Mouse (Mus musculus) CD4-positive helper T cell, adult 2 months (primary cell): ENCODE measurements around the gene Zfp865.
"Not testable (repeated sequence)": the region's sequence is repeated elsewhere in the genome, so short reads cannot be mapped to it uniquely, and the experiment has no call there.

Experiments
- DNase-seq: peaks from one replicate; pipeline ENCODE4 v3.0.0-alpha.2; 2012; ENCODE audit warnings: low read depth, missing footprints, low spot score

The Zfp865 gene

DNA sequence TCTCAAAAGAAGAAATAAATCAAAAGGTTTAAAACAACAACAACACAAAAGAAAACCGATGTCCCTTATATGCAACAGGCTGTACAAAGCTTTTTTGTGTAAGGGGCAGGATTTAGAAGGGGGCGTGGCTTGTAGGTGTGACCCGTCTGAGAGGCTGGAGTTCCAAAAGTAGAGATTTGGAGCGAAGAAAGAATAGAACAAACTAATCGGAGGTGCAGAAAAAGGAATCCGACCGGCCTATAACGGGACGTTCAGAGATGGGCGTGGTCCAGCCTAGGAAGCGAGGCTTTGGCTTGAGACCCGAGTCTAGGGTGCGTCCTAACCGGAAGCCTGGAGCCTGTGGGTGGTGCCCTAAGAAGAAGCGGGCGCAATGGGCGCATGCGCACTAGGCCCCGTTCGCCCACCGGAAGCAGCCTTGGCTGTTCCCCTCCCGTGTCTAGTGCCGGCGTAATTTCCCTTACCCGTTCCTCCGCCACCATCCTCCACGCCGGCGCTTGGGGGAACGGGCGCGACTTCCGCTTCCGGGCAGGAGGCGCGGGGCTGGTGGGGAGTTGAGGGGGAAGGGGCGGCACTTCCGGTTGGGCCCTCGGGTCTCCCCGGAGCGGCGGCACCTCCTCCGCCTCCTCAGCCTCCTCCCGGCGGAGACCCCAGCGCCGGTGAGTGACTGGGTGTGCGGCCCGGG, at the start of gene Zfp865, which contains the start of gene Ccdc106:
TSS of gene Zfp865 (plus strand) at position 377 of the 682 bp plus-strand sequence.
TSS of gene Ccdc106 (plus strand) at position 554 of the 682 bp plus-strand sequence.
- DNase-seq, result peak; percentile 99

- DNase-seq, result no peak
Measured at GRCm38 (mm10) chr7:4971068-4971467, 49.1 kb upstream of the Zfp865 start, which contains the start of gene Sbk3. Gene Sbk3 (minus strand): TSS chr7:4971168.

DNA sequence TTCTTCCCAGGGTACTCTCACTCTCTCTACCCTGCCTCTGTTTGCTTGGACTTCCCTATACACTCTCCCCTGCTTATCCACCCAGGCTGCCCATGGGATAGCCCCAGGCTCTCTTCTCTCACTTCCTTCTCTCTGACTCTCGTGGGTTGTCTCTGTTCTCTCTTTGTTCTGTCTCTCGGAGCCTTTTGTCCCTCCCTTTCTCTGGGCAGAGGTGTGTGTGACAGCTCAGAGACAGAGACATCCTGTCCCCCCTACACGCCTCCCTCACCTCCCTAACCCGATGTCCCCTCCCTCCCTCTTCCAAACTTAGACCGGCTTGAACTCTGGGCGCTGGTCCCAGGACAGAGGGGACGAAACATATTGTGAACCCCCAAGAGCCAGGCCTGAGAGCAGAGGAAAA, 48.5 kb upstream of the Zfp865 start:
- DNase-seq, result no peak

DNA sequence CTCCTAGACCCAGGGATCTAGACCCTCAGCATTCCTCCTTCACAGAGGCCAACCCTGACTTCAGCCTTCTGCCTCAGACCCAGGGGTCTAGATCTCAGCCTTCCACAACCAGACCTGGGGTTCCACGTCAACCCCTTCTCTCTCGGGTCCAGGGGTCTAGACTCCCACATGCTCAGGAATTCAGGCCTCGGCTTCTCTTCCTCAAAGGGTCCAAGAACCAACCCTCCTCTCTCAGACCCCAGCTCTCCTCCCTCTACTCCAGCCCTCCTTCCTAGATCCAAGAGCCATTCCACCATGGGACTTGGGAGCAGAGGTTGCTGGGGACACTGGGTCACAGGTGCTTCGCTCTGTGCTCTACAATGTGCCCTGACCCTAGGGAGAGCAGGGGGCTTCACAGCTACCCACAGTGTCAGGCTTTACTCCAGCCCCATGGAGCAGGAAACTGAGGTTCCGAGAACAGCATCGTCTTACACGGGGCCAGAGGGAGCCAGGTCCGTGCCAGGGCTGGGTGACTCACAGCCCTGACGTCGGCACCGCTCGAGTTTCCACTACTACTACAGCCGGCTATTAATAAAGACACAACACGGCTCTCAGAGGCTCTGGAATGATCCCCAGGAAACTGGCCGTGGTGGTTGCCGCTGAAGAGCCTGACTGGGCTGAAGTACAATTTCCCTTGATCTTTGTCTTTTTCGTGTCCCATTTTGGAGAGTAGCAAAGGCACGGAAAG, 47.7 kb upstream of the Zfp865 start:
- DNase-seq, result peak; percentile 10

GRCm38 (mm10) chr7:4975455-4975854, 44.7 kb upstream of the Zfp865 start:
- no peak for DNase-seq

DNA sequence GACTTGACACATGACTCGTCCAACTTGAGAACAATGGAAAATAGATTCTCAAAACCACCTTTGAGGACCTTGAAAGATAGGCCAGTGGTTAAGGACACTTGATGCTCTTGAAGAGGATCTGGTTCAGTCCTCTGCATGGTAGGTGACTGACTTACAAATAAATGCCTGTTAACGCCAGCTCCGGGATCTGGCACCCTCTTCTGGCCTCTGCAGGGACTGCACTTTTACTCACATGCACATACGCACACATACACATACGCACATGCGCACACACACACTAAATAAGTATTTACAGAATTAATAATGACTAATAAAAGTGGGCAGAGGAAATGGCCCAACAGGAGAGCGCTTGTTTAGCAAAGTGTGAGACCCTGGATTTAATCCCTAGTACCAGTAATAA, 43.3 kb upstream of the Zfp865 start:
- DNase-seq, result no peak

GRCm38 (mm10) chr7:4988250-4988649, 31.9 kb upstream of the Zfp865 start:
- no peak for DNase-seq

DNA sequence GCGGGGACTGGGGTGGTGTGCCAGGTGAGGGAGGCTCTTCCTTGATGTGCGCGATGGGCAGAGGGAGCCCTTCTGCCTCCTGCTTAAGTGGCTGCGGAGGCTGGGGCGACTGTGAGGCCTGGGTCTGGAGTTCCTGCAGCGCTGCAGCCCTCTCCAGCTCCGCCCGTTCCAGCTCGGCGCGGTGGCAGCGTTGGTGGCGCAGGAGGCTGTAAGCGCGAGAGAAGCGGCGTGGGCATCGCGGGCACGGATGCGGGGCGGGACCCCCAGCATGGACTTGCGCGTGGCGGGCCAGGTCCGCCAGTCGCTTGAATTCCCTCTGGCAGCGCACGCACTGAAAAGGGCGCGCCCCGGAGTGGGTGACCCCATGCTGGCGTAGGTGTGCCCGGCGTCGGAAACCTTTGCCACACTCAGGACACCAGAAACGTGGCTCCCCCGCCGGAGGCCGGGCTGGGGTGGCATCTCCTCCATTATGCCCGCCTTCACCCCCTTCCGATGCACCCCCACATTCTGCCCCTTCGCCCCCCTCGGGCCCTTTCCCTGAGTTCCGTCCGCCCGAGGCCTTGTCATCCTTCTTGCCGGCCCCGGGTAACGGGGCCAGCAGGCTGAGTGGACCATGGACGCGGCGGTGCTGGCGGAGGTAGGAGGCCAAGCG, 26.7 kb upstream of the Zfp865 start:
- no peak for DNase-seq

DNA sequence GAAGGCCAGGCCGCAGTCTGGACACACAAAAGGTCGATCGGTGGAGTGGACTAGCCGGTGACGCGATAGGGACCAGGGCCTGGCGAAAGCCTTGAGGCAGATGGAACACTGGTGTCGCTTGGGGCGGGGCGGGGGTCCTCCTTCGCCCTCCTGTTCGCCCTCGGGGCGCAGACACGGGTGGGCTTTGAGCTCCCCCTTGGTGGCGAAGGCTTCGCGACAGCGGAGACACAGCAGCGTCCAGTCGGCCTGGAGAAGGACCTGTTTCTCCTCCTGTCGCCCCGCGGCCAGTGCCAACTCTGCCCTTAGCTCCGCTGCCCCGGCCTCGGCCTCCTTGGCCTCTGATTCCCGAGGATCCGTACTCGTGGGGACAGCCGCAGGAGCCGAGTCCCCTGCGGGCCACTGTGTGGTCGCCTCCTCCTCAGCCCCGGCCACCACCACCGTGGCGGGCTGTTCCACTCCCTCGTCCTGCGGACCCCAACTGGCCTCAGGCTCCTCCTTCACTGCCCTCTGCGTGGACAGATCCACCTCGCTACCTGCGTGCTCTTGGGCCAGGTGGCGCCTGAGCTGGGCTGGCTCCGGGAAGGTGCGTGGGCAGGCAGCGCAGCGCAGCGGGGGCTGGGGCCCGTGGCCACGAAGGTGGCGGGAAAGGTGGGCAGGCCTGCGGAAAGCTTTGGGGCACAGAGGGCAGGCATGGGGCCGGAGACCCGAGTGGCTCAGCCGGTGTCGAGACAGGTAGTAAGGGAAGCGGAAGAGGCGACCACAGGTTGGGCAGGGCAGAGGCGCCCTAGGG, 26.0 kb upstream of the Zfp865 start:
- no peak for DNase-seq

GRCm38 (mm10) chr7:4995268-4996002, 24.7 kb upstream of the Zfp865 start:
- no peak for DNase-seq

DNA sequence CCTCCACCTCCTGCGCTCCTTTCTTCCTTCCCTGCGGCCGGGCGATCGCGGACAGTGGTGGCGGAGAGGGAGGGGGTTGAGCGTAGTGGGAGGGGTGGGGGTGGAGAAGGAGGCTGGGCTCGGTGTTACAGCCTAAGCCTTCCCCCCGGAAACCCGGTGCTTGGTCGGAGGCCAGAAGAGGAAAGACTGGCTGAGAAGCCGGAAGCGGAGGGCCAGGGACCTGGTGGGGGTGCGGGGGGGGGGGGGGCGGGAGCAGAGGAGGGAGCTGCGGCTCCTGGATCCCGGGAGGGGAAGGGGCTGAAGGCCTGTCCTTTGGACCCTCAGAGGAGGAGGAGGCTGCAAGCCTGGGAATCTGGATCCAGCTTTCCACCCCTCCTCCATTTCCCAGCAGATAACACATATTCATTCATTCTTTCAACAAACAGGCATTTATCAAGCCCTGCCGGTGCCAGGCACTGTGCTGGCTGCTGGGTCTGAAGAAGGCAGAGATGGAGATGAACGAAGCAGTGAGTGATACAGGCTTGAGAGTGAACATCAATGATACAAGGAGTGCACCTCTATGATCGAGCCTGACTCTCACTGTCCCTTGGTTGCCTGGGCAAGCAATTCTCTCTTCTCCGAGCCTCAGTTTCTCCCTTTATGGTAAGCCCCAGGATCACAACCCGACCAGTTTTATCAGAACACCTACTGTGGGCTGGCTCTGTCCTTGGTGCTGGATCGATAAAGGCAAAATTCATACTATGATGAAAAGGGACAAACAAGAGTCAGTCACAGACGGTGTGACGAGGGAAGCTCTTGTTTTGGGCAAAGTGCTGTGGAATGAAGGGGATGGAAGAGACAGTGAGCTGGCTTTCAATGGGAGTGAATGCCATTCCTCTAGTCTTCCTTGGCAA, 23.9 kb upstream of the Zfp865 start, which contains the start of gene Zfp579:
TSS of gene Zfp579 (minus strand) at position 156 of the 893 bp plus-strand sequence.
- DNase-seq, result peak; percentile 83

- no peak for DNase-seq
Measured at GRCm38 (mm10) chr7:4996934-4997333, 23.2 kb upstream of the Zfp865 start.

- peak; percentile 54 for DNase-seq
Measured at GRCm38 (mm10) chr7:4999876-5000275, 20.3 kb upstream of the Zfp865 start.

- DNase-seq, result not testable (repeated sequence)
Measured at GRCm38 (mm10) chr7:5002876-5003275, 17.3 kb upstream of the Zfp865 start.

GRCm38 (mm10) chr7:5008229-5008628, 11.9 kb upstream of the Zfp865 start:
- DNase-seq, result no peak

DNA sequence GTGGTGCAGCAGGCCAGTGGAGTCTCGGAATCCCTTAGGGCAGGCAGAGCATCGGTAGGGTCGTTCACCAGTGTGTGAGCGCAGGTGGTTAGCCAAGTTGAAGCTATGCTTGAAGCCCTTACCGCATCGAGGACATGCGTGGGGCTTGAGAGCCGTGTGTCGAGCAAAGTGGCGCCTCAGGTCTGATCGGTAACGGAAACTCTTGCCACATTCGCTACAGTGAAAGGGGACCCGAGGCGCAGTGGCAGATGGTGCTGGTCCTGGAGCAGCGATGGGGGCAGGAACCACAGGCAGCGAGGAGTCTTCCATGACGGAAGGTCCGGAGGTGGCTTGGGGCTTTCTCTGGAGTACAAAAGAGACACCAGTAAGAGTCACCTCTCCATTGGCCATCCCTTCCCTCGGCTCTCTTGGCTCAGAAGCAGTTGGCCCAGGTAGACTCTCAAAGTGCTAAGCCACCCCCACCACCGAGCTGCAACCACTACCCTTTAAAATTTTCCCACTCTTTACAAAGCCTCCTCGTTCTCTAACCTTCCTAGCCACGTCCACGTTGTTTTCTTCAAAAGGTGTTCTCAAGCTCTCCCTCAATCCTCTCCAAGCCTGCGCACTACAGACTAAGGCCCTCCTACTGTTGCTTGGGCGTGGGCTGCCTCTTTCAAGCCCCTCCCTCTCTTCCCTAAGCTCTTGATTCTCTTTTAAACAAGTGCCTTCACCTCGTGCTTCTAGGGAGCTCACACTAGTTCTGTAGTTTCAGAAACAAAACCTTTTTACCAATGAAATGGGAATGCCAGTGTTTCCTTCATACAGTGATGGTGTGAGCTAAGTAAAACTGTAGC, 7.3 kb upstream of the Zfp865 start:
- DNase-seq, result no peak

DNA sequence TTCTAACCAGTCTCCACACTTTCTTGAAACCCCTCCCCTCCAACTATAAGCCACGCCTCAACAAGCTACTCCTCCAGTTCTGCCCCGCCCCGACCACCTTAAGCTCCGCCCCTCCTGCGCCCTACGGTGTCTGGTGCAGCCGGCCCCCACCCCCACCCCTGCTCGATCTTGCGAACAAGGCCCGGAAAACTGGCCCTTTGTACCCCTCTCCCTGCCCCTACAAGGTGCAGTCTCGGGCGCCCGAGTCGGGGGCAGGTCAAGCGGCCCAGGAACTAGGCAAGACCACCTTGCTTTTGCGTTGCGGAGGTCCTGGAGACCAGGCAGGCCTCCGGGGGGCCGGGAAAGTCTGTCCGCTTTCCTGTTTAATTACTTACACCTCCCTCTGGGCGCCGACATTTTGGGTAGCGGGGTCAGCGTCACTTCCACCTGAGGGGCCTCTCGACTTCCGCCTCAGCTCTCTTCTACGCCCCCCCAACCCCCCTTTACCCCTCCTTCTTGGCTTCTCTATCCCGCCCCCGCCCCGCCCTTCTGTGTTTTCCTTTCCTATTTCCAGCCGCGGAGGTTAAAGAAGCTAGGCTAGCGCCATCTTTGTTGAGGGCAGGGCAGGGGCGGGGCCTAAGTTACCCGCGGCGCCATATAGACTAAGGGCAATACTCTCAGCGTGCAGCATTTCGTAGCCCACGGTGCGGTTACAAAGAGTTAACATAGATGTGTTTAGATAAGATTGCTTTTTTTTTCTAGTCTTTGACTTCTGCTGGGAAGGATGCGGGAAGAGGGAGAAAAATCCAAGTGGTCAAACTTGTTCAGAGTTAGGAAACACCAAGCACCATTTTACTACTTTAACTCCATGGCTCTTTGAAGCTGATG, 5.7 kb upstream of the Zfp865 start, which contains the start of the genes Zfp524 and Fiz1:
TSS of gene Zfp524 (plus strand) at position 165 of the 867 bp plus-strand sequence.
TSS of gene Fiz1 (minus strand) at position 447 of the 867 bp plus-strand sequence.
- DNase-seq, result peak; percentile 99
